Mouse (Mus musculus) stomach, postnatal 0 days (tissue): ENCODE data around the gene Epo. TPM values are rescaled to one million over a fixed set of nuclear protein-coding genes. Genes with fewer than 3 reads are reported as not detected.
A peak's percentile ranks its signal among the peaks of the same experiment; 100 is the strongest.

Experiments used
- ATAC-seq: fragments of 200-750 bp; cut with Nextera tagmentation; 2 replicates; pipeline ENCODE4 v1.8.0; 2017; ENCODE audit not compliant: low FRiP score, low TSS enrichment
- DNase-seq: peaks from one replicate; pipeline ENCODE4 v3.0.0-alpha.2; 2016; ENCODE audit warnings: low spot score
- H3K27ac ChIP-seq: fragments of 300-500 bp; sonication (generic); replicated peaks from 2 replicates; pipeline ENCODE4 v1.5.1; 2014; ENCODE audit warnings: mild to moderate bottlenecking, control low read depth
- H3K27me3 ChIP-seq: fragments of 300-500 bp; sonication (generic); 2 replicates; pipeline ENCODE4 v1.6.1; 2014; ENCODE audit warnings: low read length; ENCODE audit not compliant: control insufficient read depth, insufficient read depth
- H3K36me3 ChIP-seq: fragments of 300-500 bp; sonication (generic); 2 replicates; pipeline ENCODE4 v1.6.1; 2014; ENCODE audit warnings: low read length, mixed read lengths; ENCODE audit not compliant: control insufficient read depth, insufficient read depth
- H3K4me1 ChIP-seq: fragments of 300-500 bp; sonication (generic); replicated peaks from 2 replicates; pipeline ENCODE4 v1.6.1; 2014; ENCODE audit warnings: antibody characterized with exemption; ENCODE audit not compliant: control insufficient read depth, insufficient read depth
- H3K4me2 ChIP-seq: fragments of 300-500 bp; sonication (generic); replicated peaks from 2 replicates; pipeline ENCODE4 v1.6.1; 2014; ENCODE audit warnings: low read depth, mild to moderate bottlenecking, control low read depth, moderate library complexity
- H3K4me3 ChIP-seq: fragments of 300-500 bp; sonication (generic); 2 replicates; pipeline ENCODE4 v1.5.1; 2014; ENCODE audit warnings: low read depth, low read length, control low read depth
- H3K9ac ChIP-seq: fragments of 300-500 bp; sonication (generic); 2 replicates; pipeline ENCODE4 v1.6.1; 2014; ENCODE audit warnings: mild to moderate bottlenecking, low read length, control low read depth, mixed read lengths
- H3K9me3 ChIP-seq: fragments of 300-500 bp; sonication (generic); 2 replicates; pipeline ENCODE4 v1.6.1; 2016; ENCODE audit warnings: low read length; ENCODE audit not compliant: control insufficient read depth
- CTCF ChIP-seq: IDR thresholded peaks from 2 replicates; pipeline ENCODE4 v1.5.1; 2016; ENCODE audit warnings: antibody characterized with exemption, low read depth, mild to moderate bottlenecking, moderate library complexity
- EP300 ChIP-seq: optimal IDR thresholded peaks from 2 replicates; pipeline ENCODE3; 2016; ENCODE audit warnings: antibody characterized with exemption
- WGBS: fragments of 180-500 bp; shearing (Covaris S2); extraction: QIAGEN DNeasy Blood & Tissue Kit; methylation state at CpG from one replicate; pipeline ENCODE4 v1.1.7; 2014; 5-methylcytosine and 5-hydroxymethylcytosine counted together
- polyA plus RNA-seq: library from polyadenylated mRNA; unstranded; fragments of >200 nt; fragmentation: Nextera tagmentation; extraction: Ambion mirVana; gene quantifications from 2 replicates; pipeline ENCODE4 v1.2.1, GENCODE M21; 2015

The Epo gene
- polyA plus RNA-seq, 1 experiment from 2014 or later, result not detected

DNA sequence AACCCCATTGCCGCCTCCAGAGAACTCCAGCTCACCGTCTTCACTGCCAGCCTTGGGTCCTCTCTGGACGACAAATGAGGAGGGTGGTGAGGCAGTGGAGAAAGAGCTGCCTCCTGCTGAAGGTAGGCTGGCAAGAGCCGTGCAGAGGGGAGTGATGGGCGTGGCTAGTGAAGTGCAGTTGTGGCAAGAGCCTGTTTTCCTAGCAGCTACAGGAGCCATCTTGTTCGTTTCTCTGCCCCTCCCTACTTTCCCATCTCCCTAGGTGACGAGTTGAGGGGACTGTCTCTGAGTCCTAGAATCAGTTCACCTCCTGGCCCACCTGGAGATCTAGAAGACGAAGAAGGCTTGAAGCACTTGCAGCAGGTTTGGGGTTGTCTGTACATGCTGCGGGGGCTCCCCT, 11.2 kb downstream of the Epo start:
- peaks cover 57% of the 10 kb centered on the region for H3K36me3 ChIP-seq
- TF ChIP-seq CTCF (no peak), EP300 (no peak)
- WGBS, result 72% methylated on average over 9 of the region's 9 CpGs

DNA sequence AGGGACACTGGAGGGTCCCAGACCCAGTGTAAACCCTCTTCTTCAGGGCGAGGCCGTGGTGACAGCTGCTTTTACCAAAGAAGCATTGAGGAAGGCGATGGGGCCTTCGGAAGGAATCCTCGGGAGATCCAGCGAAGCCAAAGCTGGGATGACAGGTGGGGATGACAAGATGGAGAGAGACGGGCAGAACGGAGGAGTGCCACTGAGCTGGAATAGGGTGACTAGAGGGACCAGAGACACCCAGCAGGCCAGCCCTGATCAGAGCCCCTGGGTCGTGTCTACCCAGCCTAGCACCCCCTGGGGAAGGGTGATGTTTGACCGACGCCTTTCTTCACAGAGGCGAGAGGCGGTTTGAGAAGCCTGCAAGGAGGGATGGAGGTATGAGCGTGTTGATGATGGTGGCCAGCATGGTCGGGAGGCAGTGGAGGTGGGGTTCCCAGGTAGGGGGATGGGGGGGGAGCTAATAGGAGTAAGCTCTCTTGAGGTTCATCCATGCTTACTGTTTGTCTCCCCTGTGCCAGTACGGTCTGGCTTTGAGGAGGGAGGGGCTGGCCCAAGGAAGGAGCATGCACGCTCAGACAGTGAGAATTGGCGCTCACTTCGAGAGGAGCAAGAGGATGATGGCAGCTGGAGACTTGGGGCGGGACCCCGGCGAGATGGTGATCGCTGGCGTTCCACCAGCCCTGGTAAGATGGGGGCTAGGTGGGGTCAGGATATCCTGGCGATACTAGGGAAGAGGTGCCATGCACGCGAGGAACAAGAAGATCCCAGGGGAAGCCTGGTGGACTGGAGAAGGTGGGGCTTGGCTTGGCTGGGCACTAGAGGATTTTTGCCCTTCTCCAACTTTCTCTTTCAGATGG, 13.1 kb downstream of the Epo start:
- Histone ChIP-seq H3K4me2 (no peak overlapping the region), H3K27me3 (no peaks in the 10 kb centered on the region), H3K4me3 (no peak overlapping the region), H3K36me3 (peaks cover 52% of the 10 kb centered on the region), H3K9ac (no peak overlapping the region), H3K4me1 (no peaks in the 10 kb centered on the region), H3K9me3 (no peaks in the 10 kb centered on the region), H3K27ac (no peak overlapping the region)
- ATAC-seq (no peak), DNase-seq (peak; percentile 12)
- WGBS, result 89% methylated on average over 27 of the region's 27 CpGs
- no peak for TF ChIP-seq EP300

More for the DNA sequence above, 11.2 kb downstream of the Epo start:
- no peak for ATAC-seq
- Histone ChIP-seq H3K27me3 (no peaks in the 10 kb centered on the region), H3K4me1 (no peaks in the 10 kb centered on the region), H3K4me3 (no peak overlapping the region), H3K27ac (no peak overlapping the region), H3K9ac (no peak overlapping the region), H3K9me3 (no peaks in the 10 kb centered on the region), H3K4me2 (no peak overlapping the region)
- peak; percentile 16 for DNase-seq

DNA sequence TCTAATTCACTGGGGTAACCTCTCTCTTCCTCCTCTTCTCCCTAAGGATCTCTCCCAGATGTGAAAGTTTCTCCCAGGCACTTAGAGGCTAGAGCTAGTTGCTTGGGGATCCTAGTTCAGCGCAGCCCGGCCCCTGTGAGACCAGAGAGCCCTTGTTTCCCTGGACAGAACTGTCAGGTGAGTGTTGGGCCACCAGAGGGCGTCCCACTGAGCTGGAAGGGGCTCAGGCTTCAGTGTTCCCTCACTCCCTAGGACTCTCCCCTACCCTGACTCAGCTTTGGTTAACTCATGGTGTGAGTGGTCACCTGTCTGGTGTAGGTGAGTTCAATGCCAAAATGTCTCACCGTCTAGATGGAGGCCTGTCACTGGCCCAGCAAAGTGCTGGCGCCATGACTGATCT, 14.6 kb downstream of the Epo start, which contains the start of gene Gigyf1:
Gene Gigyf1 (plus strand): TSS at position 113 of the 400 bp plus-strand sequence.
- Histone ChIP-seq H3K4me3 (no peak within 1 kb of the TSS), H3K27ac (no peak within 1 kb of the TSS), H3K4me1 (no peaks in the 10 kb centered on the region), H3K27me3 (no peaks in the 10 kb centered on the region), H3K9me3 (no peaks in the 10 kb centered on the region), H3K36me3 (peaks cover 38% of the 10 kb centered on the region), H3K9ac (no peak within 1 kb of the TSS), H3K4me2 (no peak within 1 kb of the TSS)
- WGBS, result 70% methylated on average over 5 of the region's 5 CpGs
- TF ChIP-seq CTCF (peak; percentile 71), EP300 (no peak)
- ATAC-seq (peak; percentile 30; the same call in 1 of the 2 replicates), DNase-seq (peak; percentile 53)

DNA sequence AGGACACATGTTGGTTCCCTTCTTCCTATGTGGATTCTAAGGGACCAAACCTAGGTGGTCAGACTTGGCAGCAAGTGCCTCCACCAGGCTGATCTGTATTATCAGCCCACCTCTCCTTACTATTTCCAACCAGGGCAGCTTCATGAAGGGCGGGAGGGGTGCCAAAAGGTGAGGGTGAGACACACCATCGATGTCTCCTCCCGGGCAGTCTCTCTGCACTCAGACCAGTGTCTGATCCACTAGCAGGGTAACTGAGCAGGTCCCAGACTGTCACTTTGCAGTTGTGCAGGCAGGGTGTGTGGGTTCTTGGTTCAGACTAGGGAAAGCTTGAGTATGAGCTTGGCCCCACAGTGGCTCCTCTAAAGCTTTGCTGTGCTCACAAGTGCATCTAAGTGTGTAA, 18.2 kb downstream of the Epo start:
- Histone ChIP-seq H3K4me1 (no peaks in the 10 kb centered on the region), H3K27me3 (no peaks in the 10 kb centered on the region), H3K9ac (no peak overlapping the region), H3K27ac (no peak overlapping the region), H3K4me3 (no peak overlapping the region), H3K4me2 (no peak overlapping the region), H3K36me3 (peaks cover 5% of the 10 kb centered on the region; the same call in 1 of the 2 replicates), H3K9me3 (no peaks in the 10 kb centered on the region)
- DNase-seq (no peak), ATAC-seq (no peak)
- 78% methylated on average over 3 of the region's 3 CpGs for WGBS
- TF ChIP-seq CTCF, result no peak
- no peak for TF ChIP-seq EP300

DNA sequence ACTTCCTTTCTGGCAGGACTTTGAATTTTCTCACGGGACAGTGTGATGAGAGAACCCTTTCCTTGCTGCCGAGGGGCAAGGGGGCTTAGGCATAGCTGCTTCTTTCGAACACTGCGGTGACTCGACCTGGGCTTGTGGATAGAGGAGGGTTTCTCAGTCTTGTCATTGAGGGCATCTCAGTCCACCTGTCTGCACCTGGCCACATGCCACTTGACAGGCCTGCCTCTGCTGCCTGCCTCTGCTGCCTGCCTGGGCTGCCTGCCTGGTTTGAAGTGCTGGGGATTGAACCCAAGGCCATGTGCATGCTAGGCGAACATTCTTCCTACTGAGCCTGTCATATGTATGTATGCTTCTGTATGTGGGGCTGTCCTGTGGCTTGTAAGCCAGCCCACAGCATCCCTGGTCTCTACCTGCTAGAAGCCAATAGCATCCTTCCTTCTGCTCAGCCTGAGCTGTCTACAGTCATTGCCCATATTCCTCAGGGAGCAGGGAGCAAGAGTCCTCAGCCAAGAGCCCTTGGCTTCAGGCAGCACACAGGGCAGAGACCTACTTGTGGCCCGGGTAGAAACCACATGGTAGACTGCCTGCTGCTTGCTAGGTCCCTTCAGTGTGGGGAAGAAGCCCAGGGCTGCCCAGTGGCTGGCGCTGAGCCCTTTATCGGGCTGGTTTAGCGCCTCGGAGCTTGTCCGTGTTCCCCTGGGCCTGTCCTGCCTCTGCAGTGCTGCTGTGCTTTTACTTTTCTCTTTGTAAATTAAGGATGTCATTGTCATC, 18.9 kb downstream of the Epo start:
- Histone ChIP-seq H3K4me1 (no peaks in the 10 kb centered on the region), H3K4me2 (no peak overlapping the region), H3K4me3 (no peak overlapping the region), H3K36me3 (0 out of 2 replicates have a peak, but pooled peaks cover 4% of the 10 kb centered on the region), H3K27ac (no peak overlapping the region), H3K9ac (no peak overlapping the region), H3K9me3 (no peaks in the 10 kb centered on the region), H3K27me3 (no peaks in the 10 kb centered on the region)
- 84% methylated on average over 12 of the region's 12 CpGs for WGBS
- TF ChIP-seq EP300, result no peak
- TF ChIP-seq CTCF, result no peak
- DNase-seq (no peak), ATAC-seq (no peak)
